Mouse (Mus musculus) CD4-positive naive resting alpha-beta T cell, adult 76 days (primary cell): ENCODE results near the gene Acoxl. TPM values are rescaled to one million over a fixed set of nuclear protein-coding genes. Genes with fewer than 3 reads are reported as not detected.

Experiments
- total RNA-seq: library from RNA; stranded (reverse); gene quantifications from one replicate; pipeline ENCODE4 v1.2.4, GENCODE M21; 2023

Gene Acoxl
- 3.2 TPM for total RNA-seq

DNA sequence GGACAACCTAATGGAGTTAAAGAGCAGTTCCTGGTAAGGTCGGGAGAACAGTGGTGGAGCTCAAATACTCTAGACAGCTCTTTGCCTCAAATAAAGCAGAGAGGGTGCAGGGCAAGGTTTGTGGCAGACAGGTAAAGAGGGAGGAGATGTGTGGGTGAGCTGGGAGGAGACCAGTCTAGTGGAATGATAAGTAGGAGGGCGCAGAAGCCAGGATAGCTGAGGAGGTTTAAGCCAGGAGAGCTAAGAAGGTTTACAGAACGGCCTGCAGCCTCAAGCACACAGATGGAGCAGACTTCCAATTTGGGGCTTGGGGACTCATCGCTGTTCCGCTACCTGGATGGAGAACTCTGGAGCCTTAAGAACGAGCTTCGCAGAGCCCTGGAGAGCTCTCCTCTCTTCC is at the start of gene Acoxl:
TSS of gene Acoxl (plus strand) at position 301 of the 400 bp plus-strand sequence.

DNA sequence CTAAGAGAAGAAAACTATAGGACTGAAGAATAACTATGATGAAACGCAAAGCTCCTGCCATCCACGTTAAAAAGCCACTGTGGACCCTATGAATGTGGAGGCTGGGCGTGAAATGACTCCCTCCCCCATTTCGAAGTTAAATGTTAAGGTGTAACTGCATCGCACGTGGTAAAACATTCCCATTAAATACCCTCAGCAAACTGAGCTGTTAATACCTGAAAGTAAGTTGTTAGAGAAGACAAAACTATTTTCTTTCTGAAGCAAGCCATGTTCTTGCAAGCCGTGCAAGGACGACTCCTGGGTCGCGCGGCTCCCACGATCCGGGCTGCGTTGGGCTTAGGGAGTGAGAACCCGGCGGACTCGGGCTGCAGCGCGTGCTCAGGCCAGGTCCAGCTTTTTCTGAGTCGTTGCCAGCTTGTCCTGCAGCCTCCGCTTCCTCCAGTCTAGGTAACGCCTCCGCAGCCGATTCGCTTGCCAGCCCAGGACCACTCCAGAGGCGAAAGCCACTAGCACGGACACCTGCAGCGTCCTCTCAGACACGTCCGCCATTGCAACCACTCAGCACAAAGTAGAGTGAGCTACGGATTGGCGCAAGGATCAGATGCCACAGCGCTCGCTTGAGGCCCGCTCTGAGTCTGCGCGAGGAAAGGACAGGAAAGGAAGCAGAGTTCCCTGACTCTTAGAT is 46.6 kb upstream of the Acoxl start, which contains the start of gene Mtln:
TSS of gene Mtln (minus strand) at position 570 of the 685 bp plus-strand sequence.

DNA sequence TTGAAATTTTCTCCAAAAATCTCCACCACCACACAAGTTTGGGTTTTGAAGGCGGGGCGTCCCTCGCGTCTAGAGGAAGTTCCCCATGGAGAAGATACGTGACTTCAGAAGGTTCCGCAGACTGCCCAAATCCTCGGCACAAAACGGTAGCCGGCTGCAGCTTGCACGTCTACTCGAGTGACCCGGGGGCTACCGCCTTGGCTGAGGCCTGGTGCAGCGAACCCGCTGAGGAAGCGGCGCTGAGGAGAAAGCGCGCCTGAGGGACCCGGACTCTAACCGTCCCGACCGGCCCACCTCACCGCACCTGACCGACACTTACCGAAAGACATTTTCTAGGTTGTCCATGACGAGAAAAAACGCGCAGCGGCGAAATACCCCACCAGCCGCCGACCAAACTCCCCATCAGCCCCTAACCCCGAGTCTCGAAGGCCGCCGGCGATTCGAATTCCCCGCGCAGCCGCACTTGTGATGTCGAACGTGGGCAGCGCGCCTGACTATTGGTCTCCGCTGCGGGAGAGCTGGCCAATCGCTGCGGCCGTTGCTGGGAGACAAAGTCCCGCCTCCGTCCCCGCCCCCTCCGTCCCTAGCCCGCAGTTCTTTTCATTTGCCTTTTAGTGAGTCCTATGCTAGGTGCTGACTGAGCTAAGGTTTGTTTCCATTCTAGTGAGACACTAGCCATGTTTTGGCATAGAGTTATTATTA is 7.1 kb upstream of the Acoxl start, which contains the start of gene Bub1:
TSS of gene Bub1 (minus strand) at position 465 of the 702 bp plus-strand sequence.

DNA sequence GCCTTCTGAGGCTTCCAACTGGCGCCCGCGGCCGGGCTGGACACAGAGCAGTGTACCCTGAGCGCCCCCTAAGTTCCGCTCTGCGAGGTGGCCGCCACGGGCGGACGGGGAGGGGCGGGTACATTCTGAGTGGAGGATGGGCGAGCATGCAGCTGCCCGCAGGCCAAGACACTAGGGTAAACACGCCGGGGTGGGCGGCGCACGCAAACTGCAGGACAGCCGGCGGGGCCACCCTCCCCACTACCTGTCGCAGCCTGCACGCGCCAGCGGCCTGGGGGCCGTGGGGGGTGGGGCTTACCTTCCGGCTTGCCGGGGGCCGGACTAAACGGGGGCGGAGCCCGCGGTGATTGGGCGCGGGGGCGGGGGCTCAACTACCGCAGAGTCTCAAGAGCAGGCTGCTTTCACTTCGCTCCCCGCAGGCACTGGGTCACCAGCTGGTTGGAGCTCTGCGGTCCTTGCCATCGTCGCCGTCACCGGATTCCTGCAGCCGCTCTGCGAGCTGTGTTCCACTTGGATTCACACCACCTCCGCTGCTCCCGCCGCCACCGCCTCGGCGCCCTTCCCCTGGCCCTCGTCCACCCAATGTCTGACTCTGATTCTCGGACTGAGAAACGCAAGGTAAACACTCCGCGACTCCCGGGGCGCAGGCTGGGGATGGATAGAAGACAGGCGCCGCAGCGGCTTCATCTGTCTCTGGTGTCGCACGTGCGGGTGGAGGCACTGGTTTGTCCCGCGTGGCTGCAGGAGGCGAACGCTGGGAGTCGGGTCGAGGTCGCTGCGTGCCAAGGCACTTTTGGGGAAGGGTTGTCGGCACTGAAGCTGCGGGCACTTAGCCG is 287.2 kb downstream of the Acoxl start, which contains the start of gene Bcl2l11:
TSS of gene Bcl2l11 (plus strand) at position 404 of the 836 bp plus-strand sequence.

Other genes starting within 250 kb of the Acoxl start
- gene Mal, start 182.2 kb upstream of the Acoxl start, total RNA-seq: not detected
- not detected for gene Mall, start 108.9 kb upstream of the Acoxl start, total RNA-seq
- not detected for gene Nphp1, start 50.0 kb upstream of the Acoxl start, total RNA-seq
- gene Mtln, start 46.4 kb upstream of the Acoxl start, total RNA-seq: 9.3 TPM
- 0.44 TPM for gene Bub1, start 7.0 kb upstream of the Acoxl start, total RNA-seq